Comparison of ENCODE assay signal across 17 mouse cellular contexts in the genomic region with DNA sequence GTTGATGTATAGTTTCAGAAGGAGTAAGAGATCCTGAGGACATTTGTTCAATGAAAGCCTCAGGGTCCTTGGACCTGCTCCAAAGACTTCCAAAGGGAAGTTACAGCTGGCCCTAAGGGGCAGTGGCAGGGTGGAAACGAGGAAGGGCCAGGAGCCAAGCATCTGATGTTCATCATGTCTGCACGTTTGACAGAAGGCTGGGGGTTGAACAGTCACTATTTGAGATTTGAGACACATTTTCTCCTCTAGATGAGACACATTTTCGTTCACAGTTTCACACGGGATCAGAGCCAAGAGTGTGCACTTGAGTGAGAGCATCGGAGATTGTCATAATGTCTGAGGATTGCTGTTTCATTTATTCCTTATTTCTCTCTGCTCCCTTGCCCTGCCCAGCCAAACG. TPM values are rescaled to one million over a fixed set of nuclear protein-coding genes. Genes with fewer than 3 reads are reported as not detected.
DNase-seq lines count a peak whose midpoint lies in the region; ATAC-seq lines count a peak whose summit lies in the region.
"Had no signal": no experiment of that assay in that cellular context is flagged by ENCODE, and none has a peak within 500 bp of the region (broad histone marks: within the 10 kb centered on the region; RNA-seq: fewer than 3 reads in every experiment).

No protein-coding gene starts in this region.

- no peaks in the 10 kb centered on the region for H3K9me3 ChIP-seq in stomach, embryonic 15.5 days
- H3K9me3 ChIP-seq: hindbrain, embryonic 15.5 days; liver, embryonic 12.5 days had no signal

- peak; percentile 46 to 50 for DNase-seq in cerebellum, postnatal 10 days
- no peak for DNase-seq in cerebellum, adult 8-10 months
- DNase-seq in kidney, postnatal 4 days = peak; percentile 22 to 24
- no peak for DNase-seq in kidney, adult 8-10 months
- peak; percentile 53 for DNase-seq in right cerebral cortex, adult 18-20 months
- no peak for DNase-seq in right cerebral cortex, postnatal 25 days
- DNase-seq in adrenal gland, adult 2 months = no peak
- DNase-seq: cerebellum, adult 2 months; heart, adult 11 months; retina, postnatal 1 day; thymus, postnatal 25 days had no signal

- H3K27ac ChIP-seq in stomach, embryonic 15.5 days = no peak overlapping the region
- H3K27ac ChIP-seq: hindbrain, embryonic 15.5 days; liver, embryonic 12.5 days had no signal

- no peaks in the 10 kb centered on the region for H3K27me3 ChIP-seq in stomach, embryonic 15.5 days (replicated peaks)
- H3K27me3 ChIP-seq: CH12.LX; hindbrain, embryonic 15.5 days; liver, embryonic 12.5 days had no signal

- H3K4me1 ChIP-seq in stomach, embryonic 15.5 days = no peaks in the 10 kb centered on the region
- H3K4me1 ChIP-seq: liver, embryonic 12.5 days had no signal

- H3K4me3 ChIP-seq in stomach, embryonic 15.5 days (replicated peaks) = no peak overlapping the region
- H3K4me3 ChIP-seq: hindbrain, embryonic 15.5 days; liver, embryonic 12.5 days had no signal

- 42% methylated on average over 6 of the region's 6 CpGs for WGBS in stomach, embryonic 15.5 days

- H3K4me2 ChIP-seq in stomach, embryonic 15.5 days = no peak overlapping the region
- H3K4me2 ChIP-seq: hindbrain, embryonic 15.5 days; liver, embryonic 12.5 days had no signal

- no peak overlapping the region for H3K9ac ChIP-seq in stomach, embryonic 15.5 days
- H3K9ac ChIP-seq: hindbrain, embryonic 15.5 days; liver, embryonic 12.5 days had no signal

- peak; percentile 41; the same call in 1 of the 2 replicates for ATAC-seq in stomach, embryonic 15.5 days (ENCODE audit: insufficient read depth, low FRiP score, low read depth)
- ATAC-seq: activated CD4-positive, CD25-positive, alpha-beta regulatory T cell, adult 4 months; liver, embryonic 12.5 days had no signal

- no peaks in the 10 kb centered on the region for H3K36me3 ChIP-seq in stomach, embryonic 15.5 days
- H3K36me3 ChIP-seq: hindbrain, embryonic 15.5 days; liver, embryonic 12.5 days had no signal

RNA-seq across cellular contexts. Expression of a gene that starts 30.9 kb away (rescaled TPM):
- 0.59 and 0.71 TPM in 2 replicates for polyA plus RNA-seq in stomach, embryonic 15.5 days (2015; fragmentation: Nextera tagmentation; extraction: Ambion mirVana)
- 1 to 10 TPM in 1 of 2 experiments, under 1 TPM in 1; 0.69 to 1.7 TPM for total RNA-seq in adrenal gland, adult 2 months (2021)
- 0.40 and 0.85 TPM in 2 replicates for polyA plus RNA-seq in adrenal gland, adult 2 months (2012; rRNA removed)
- total RNA-seq: megakaryocyte, adult 5-6 weeks had no signal
- polyA plus RNA-seq: activated CD4-positive, CD25-positive, alpha-beta regulatory T cell, adult 4 months had no signal

Comparison
In these comparisons a context has a peak if more than half of its experiments do, and no peak if none do; other contexts are left out.
1. DNase-seq: peak in cerebellum, postnatal 10 days (2 of 2), kidney, postnatal 4 days (2 of 2) and right cerebral cortex, adult 18-20 months (single experiment); none in cerebellum, adult 8-10 months (single experiment), kidney, adult 8-10 months (0 of 2), right cerebral cortex, postnatal 25 days (single experiment) and adrenal gland, adult 2 months (single experiment).